Mouse (Mus musculus) intestine, embryonic 16.5 days (tissue): ENCODE measurements around the gene H2-DMa. TPM values are rescaled to one million over a fixed set of nuclear protein-coding genes. Genes with fewer than 3 reads are reported as not detected.

Source experiments
- ATAC-seq: fragments of 200-750 bp; cut with Nextera tagmentation; 2 replicates; pipeline ENCODE4 v1.8.0; 2017; ENCODE audit warnings: moderate TSS enrichment, moderate library complexity
- H3K27ac ChIP-seq: fragments of 300-500 bp; sonication (generic); 2 replicates; pipeline ENCODE4 v1.5.1; 2014; ENCODE audit warnings: mild to moderate bottlenecking, low read length
- H3K27me3 ChIP-seq: fragments of 300-500 bp; sonication (generic); replicated peaks from 2 replicates; pipeline ENCODE4 v1.6.1; 2014; ENCODE audit warnings: low read length, control low read depth, mixed read lengths; ENCODE audit not compliant: control insufficient read depth, insufficient read depth
- H3K36me3 ChIP-seq: fragments of 300-500 bp; sonication (generic); 2 replicates; pipeline ENCODE4 v1.6.1; 2014; ENCODE audit warnings: low read length, control low read depth; ENCODE audit not compliant: control insufficient read depth, insufficient read depth
- H3K4me1 ChIP-seq: fragments of 300-500 bp; sonication (generic); 2 replicates; pipeline ENCODE4 v1.6.1; 2014; ENCODE audit warnings: low read length, control low read depth, mixed read lengths; ENCODE audit not compliant: control insufficient read depth, insufficient read depth
- H3K4me2 ChIP-seq: fragments of 300-500 bp; sonication (generic); 2 replicates; pipeline ENCODE4 v1.6.1; 2014; ENCODE audit warnings: low read depth, low read length, control low read depth
- H3K4me3 ChIP-seq: fragments of 300-500 bp; sonication (generic); 2 replicates; pipeline ENCODE4 v1.5.1; 2014; ENCODE audit warnings: mild to moderate bottlenecking, low read length
- H3K9ac ChIP-seq: fragments of 300-500 bp; sonication (generic); 2 replicates; pipeline ENCODE4 v1.6.1; 2014; ENCODE audit warnings: low read depth, low read length
- H3K9me3 ChIP-seq: fragments of 300-500 bp; sonication (generic); 2 replicates; pipeline ENCODE4 v1.6.1; 2016; ENCODE audit warnings: low read length, control low read depth; ENCODE audit not compliant: control insufficient read depth
- WGBS: fragments of 180-500 bp; shearing (Covaris S2); extraction: QIAGEN DNeasy Blood & Tissue Kit; methylation state at CpG from one replicate; pipeline ENCODE4 v1.1.7; 2014; 5-methylcytosine and 5-hydroxymethylcytosine counted together
- polyA plus RNA-seq: library from polyadenylated mRNA; unstranded; fragments of >200 nt; fragmentation: Nextera tagmentation; extraction: Ambion mirVana; gene quantifications from 2 replicates; pipeline ENCODE4 v1.2.1, GENCODE M21; 2015

Gene H2-DMa
- polyA plus RNA-seq, 1 experiment from 2014 or later = 13.4 TPM

DNA sequence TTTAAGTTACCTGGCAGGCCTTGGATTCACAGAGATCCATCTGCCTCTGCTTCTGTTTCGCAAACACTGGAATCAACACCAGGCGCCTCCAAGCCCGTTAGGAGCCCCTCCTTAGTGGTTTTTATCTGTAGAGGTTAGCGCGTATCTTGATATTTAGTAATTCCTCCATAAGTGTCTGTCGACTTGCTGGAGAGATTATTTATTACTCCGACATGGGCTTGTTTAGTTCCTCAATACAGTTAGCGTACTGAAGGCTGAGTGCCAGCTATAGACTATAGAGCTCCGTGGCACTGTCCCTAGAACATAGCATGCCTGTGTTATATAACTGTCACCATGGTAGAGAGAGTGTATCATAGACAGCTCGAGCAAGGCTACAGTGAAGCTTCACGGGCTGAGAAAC is 31.2 kb upstream of the H2-DMa start:
- H3K27me3 ChIP-seq = no peaks in the 10 kb centered on the region
- H3K36me3 ChIP-seq = no peaks in the 10 kb centered on the region
- no peak overlapping the region for H3K4me3 ChIP-seq
- no peak overlapping the region for H3K9ac ChIP-seq
- no peaks in the 10 kb centered on the region for H3K9me3 ChIP-seq
- no peak overlapping the region for H3K4me2 ChIP-seq
- 54% methylated on average over 11 of the region's 11 CpGs for WGBS
- no peak overlapping the region for H3K27ac ChIP-seq
- no peaks in the 10 kb centered on the region for H3K4me1 ChIP-seq
- no peak for ATAC-seq

DNA sequence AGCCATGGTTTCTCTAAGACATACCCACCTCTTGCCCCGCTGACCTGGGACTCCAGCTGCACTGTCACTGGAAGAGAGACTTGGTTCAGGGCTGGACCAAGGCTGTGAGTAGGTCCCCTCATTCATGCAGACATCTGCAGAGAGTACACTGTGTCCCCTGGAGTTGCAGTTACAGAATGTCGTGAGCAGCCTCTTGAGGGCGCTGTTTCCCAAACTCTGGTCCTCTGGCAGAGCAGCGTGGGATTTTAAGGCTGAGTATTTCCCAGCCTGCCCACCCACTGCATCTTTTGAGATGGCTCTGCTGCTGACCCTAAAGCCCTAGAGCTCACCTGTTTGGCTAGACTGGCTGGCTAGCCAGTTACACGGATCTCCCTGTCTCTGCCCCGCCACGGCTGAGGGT is 28.4 kb upstream of the H2-DMa start:
- no peaks in the 10 kb centered on the region for H3K36me3 ChIP-seq
- no peak overlapping the region for H3K4me3 ChIP-seq
- no peak overlapping the region for H3K27ac ChIP-seq
- no peaks in the 10 kb centered on the region for H3K4me1 ChIP-seq
- 53% methylated on average over 7 of the region's 7 CpGs for WGBS
- H3K27me3 ChIP-seq = no peaks in the 10 kb centered on the region
- no peak for ATAC-seq
- H3K4me2 ChIP-seq = no peak overlapping the region
- no peak overlapping the region for H3K9ac ChIP-seq
- no peaks in the 10 kb centered on the region for H3K9me3 ChIP-seq

DNA sequence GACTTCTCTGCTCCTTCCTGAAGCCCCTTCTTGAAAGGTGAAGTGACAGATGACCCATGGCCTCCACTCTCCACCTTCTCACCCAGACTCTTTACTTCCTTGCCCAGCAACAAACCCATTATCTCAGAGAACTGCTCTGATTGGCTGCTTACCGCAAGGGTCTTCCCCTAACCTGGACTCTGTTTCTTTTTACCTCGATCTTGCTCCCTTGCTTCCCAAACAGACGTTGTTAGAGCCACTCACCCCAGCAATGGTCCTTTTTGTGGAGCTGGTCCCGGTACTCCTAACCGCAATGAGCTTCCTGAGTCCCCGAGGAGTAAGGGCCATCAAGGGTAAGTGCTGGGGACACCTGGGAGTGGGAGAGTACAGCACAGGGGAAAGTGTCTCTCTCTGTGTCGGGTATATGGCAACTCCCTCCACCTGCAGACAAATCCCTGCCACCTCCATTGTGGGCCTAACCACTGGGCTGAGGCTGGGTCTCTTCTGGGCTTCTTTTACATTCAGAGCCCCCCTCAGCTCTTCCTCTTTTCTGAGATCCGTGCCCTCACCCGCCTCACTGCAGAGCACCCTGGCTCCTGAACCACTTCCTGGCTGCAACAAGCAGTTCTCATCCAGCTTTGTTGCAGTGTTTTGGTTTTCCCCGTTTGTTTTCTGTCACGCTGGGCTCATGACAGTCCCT is 27.0 kb upstream of the H2-DMa start, which contains the start of gene H2-Oa:
Gene H2-Oa (plus strand): TSS at position 144 of the 679 bp plus-strand sequence.
- no peaks in the 10 kb centered on the region for H3K36me3 ChIP-seq
- no peaks in the 10 kb centered on the region for H3K4me1 ChIP-seq
- 37% methylated on average over 11 of the region's 11 CpGs for WGBS
- no peak within 1 kb of the TSS for H3K27ac ChIP-seq
- no peaks in the 10 kb centered on the region for H3K27me3 ChIP-seq
- no peak within 1 kb of the TSS for H3K9ac ChIP-seq
- H3K4me3 ChIP-seq = no peak within 1 kb of the TSS
- H3K9me3 ChIP-seq = no peaks in the 10 kb centered on the region
- no peak for ATAC-seq
- H3K4me2 ChIP-seq = no peak within 1 kb of the TSS

DNA sequence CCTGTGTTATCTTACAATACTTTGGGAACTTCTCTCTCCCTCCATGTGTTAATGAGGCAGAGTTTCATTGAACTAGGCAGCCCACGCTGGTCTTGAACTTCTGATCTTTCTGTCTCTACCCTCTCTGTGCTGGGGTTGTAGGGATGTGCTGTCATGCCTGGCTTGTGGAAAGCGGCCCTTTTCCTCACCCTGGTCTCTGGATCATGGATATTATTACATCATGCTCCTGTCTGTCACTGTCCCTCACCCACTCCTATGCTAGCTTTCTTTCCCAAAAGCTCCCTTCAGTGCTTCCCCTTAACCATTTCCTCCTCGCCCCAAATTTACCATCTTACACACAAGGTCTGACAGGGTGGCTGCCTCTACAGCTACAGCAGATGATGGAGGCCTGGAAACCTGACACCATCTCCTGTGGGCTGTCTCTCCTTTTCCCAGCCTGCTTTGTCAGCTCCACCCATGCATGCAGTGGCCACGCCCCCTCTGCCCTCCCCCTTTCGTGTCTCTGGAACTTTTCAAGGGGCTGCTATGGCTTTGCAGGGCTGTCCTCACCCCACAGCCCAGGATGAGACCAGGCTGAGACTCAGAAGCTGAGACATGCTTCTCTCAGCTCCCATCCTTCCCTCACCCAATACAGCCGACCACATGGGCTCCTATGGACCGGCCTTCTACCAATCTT is 26.0 kb upstream of the H2-DMa start:
- H3K27me3 ChIP-seq = no peaks in the 10 kb centered on the region
- H3K9ac ChIP-seq = 0 out of 2 replicates have a peak overlapping the region, but pooled peaks have one; percentile 3
- no peaks in the 10 kb centered on the region for H3K36me3 ChIP-seq
- no peak overlapping the region for H3K4me2 ChIP-seq
- no peaks in the 10 kb centered on the region for H3K9me3 ChIP-seq
- 29% methylated on average over 7 of the region's 7 CpGs for WGBS
- H3K4me1 ChIP-seq = no peaks in the 10 kb centered on the region
- H3K4me3 ChIP-seq = no peak overlapping the region
- ATAC-seq = peak; percentile 66
- no peak overlapping the region for H3K27ac ChIP-seq

DNA sequence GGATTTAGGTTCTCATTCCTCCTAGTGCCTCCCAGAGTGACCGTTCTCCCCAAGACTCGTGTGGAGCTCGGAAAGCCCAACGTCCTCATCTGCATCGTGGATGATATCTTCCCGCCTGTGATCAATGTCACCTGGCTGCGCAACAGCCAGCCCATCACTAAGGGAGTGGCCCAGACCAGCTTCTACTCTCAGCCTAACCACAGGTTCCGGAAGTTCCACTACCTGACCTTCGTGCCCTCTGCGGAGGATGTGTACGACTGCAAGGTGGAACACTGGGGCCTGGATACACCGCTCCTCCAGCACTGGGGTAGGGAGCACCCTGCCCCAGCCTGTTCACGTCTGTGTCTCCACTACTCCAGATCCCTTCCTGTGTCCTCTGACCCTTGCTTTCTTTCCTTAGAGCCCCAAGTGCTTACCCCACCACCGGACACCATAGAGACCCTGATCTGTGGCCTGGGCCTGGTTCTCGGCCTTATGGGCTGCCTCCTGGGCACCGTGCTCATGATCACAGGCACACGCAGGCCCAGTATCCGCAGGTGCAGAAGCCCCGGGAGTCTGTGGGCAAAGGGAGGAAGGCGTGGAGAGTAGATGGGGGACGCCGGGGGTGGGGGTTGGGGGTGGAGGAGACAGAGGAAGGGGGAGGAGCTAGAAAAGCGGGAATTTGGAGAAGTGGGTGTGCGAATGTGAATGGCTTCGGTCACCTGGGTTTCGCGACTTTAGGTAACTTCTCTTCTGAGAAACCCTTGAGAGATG is 24.9 kb upstream of the H2-DMa start:
- H3K36me3 ChIP-seq = no peaks in the 10 kb centered on the region
- H3K27me3 ChIP-seq = no peaks in the 10 kb centered on the region
- H3K4me2 ChIP-seq = no peak overlapping the region
- 80% methylated on average over 27 of the region's 27 CpGs for WGBS
- no peaks in the 10 kb centered on the region for H3K9me3 ChIP-seq
- no peak overlapping the region for H3K4me3 ChIP-seq
- H3K4me1 ChIP-seq = no peaks in the 10 kb centered on the region; the same call in 1 of the 2 replicates
- H3K27ac ChIP-seq = no peak overlapping the region
- no peak overlapping the region for H3K9ac ChIP-seq
- no peak for ATAC-seq

DNA sequence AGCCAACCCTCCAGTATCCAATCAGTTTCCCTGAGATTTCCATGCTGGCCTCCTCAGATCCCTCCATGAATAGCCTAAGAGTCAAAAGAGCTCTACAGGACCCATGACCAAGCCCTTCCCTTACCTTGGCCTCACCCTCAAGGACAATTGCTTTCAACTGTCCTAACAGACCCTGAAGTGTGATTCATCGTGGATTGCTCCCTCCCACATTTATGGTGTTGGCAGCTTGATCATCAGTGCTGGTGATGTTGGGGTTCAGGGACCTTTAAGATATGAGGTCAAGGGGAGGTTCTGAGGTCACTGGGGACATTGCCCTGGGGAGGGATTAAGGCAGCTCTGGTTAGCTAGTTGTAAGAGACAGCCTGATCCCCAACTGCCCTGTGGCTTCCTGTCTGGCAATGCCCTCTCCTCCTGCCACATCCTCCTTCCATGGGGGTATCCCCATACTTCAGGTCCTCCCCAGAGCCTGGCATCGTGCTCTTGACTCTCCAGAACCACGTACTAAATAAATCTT is 22.8 kb upstream of the H2-DMa start:
- ATAC-seq = no peak
- Histone ChIP-seq H3K4me1 (peaks cover 4% of the 10 kb centered on the region; the same call in 1 of the 2 replicates), H3K9me3 (no peaks in the 10 kb centered on the region), H3K27ac (no peak overlapping the region), H3K9ac (no peak overlapping the region), H3K4me3 (no peak overlapping the region), H3K36me3 (no peaks in the 10 kb centered on the region), H3K27me3 (no peaks in the 10 kb centered on the region), H3K4me2 (no peak overlapping the region)
- 63% methylated on average over 3 of the region's 3 CpGs for WGBS

DNA sequence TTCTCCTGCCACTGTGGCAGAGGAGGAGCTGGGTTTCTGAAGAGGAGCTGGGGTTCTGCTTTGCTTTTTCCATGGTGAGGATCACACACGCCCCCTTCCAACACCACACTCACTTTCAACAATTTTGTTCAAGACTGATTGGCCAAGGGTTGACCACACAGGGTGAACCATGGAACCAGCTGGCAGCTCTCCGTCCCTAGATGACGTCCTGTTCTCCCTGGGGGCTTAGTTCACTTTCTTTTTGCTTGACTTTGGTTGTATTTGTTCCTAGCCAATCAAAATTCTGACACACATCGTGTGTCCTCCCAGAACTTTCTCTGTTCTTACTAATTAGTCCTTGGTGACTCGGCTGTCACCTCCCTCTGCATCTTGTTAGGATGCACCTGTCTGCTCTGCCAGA is 22.1 kb upstream of the H2-DMa start:
- ATAC-seq = no peak

DNA sequence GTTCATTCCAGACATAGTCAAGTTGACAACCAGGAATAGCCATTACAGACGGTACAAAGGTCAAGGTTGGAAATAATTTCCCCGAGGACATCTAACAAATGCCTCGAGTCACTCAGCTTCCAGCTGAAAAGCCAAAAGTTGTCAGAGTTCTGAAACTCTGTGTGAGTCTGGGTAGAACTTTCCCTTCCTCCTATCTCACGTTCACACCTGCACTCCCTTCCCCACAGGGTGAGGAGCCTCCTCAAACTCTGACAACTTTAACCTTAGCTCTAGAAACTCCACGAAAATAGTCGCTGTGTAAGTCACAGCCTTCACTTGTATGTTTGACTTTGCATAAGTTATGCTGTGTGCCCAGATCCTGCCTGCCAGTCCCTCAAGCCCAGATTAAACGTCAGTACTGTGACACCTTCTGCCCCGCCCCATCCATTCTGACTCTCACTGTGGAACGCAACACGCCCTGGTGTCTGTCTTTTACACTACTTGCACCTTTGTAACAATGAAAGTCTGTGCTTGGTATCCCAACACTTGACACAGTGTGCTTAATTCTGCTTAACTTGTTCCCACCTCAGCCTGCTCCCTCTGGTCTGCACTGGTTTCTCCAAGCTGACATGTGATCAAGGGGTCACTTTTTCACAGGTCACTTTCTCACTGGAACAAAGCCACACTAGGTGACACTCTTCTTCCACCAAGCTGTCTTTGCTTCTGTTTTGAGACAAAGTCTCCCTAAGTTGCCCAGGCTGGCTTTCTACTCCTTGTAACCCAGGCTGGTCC is 20.4 kb upstream of the H2-DMa start:
- H3K9ac ChIP-seq = no peak overlapping the region
- 33% methylated on average over 10 of the region's 10 CpGs for WGBS
- no peak overlapping the region for H3K27ac ChIP-seq
- H3K27me3 ChIP-seq = no peaks in the 10 kb centered on the region
- no peak overlapping the region for H3K4me3 ChIP-seq
- H3K9me3 ChIP-seq = no peaks in the 10 kb centered on the region
- peak; percentile 43; the same call in 1 of the 2 replicates for ATAC-seq
- H3K4me1 ChIP-seq = peaks cover 4% of the 10 kb centered on the region; the same call in 1 of the 2 replicates
- H3K4me2 ChIP-seq = no peak overlapping the region
- H3K36me3 ChIP-seq = no peaks in the 10 kb centered on the region

More for the DNA sequence above, 22.1 kb upstream of the H2-DMa start:
- H3K27ac ChIP-seq = no peak overlapping the region
- no peak overlapping the region for H3K9ac ChIP-seq
- no peaks in the 10 kb centered on the region for H3K36me3 ChIP-seq
- no peak overlapping the region for H3K4me3 ChIP-seq
- peaks cover 4% of the 10 kb centered on the region; the same call in 1 of the 2 replicates for H3K4me1 ChIP-seq
- 72% methylated on average over 5 of the region's 5 CpGs for WGBS
- no peaks in the 10 kb centered on the region for H3K27me3 ChIP-seq
- H3K4me2 ChIP-seq = no peak overlapping the region
- no peaks in the 10 kb centered on the region for H3K9me3 ChIP-seq
